Mouse (Mus musculus) heart, embryonic 12.5 days (tissue): ENCODE data around the gene Adcy3. TPM values are rescaled to one million over a fixed set of nuclear protein-coding genes. Genes with fewer than 3 reads are reported as not detected.
"Not testable (repeated sequence)": the region's sequence is repeated elsewhere in the genome, so short reads cannot be mapped to it uniquely, and the experiment has no call there.

Source experiments
- ATAC-seq: fragments of 200-750 bp; cut with Nextera tagmentation; 2 replicates; pipeline ENCODE4 v1.8.0; 2017; ENCODE audit warnings: moderate TSS enrichment, moderate library complexity; ENCODE audit not compliant: insufficient number of reproducible peaks, low FRiP score
- H3K27ac ChIP-seq: fragments of 300-500 bp; sonication (generic); 2 replicates; pipeline ENCODE4 v1.5.1; 2016; ENCODE audit warnings: mild to moderate bottlenecking, moderate library complexity; ENCODE audit not compliant: poor library complexity, severe bottlenecking
- H3K27me3 ChIP-seq: fragments of 300-500 bp; sonication (generic); replicated peaks from 2 replicates; pipeline ENCODE4 v1.6.1; 2016; ENCODE audit warnings: mild to moderate bottlenecking, moderate library complexity
- H3K36me3 ChIP-seq: fragments of 300-500 bp; sonication (generic); 2 replicates; pipeline ENCODE4 v1.6.1; 2016; ENCODE audit warnings: mild to moderate bottlenecking, moderate library complexity
- H3K4me1 ChIP-seq: fragments of 300-500 bp; sonication (generic); replicated peaks from 2 replicates; pipeline ENCODE4 v1.6.1; 2016; ENCODE audit warnings: mild to moderate bottlenecking
- H3K4me2 ChIP-seq: fragments of 300-500 bp; sonication (generic); 2 replicates; pipeline ENCODE4 v1.6.1; 2016; ENCODE audit warnings: mild to moderate bottlenecking, moderate library complexity
- H3K4me3 ChIP-seq: fragments of 300-500 bp; sonication (generic); 2 replicates; pipeline ENCODE4 v1.5.1; 2016; ENCODE audit warnings: mild to moderate bottlenecking
- H3K9ac ChIP-seq: fragments of 300-500 bp; sonication (generic); 2 replicates; pipeline ENCODE4 v1.6.1; 2016; ENCODE audit warnings: mild to moderate bottlenecking, moderate library complexity
- H3K9me3 ChIP-seq: fragments of 300-500 bp; sonication (generic); replicated peaks from 2 replicates; pipeline ENCODE4 v1.6.1; 2016; ENCODE audit warnings: mild to moderate bottlenecking, moderate library complexity
- WGBS: fragments of 180-500 bp; shearing (Covaris S2); methylation state at CpG from one replicate; pipeline ENCODE4 v1.1.7; 2016; 5-methylcytosine and 5-hydroxymethylcytosine counted together
- polyA plus RNA-seq: library from polyadenylated mRNA; unstranded; fragments of >200 nt; fragmentation: Nextera tagmentation; extraction: Ambion mirVana; gene quantifications from 2 replicates; pipeline ENCODE4 v1.2.1, GENCODE M21; 2016

The Adcy3 gene
- polyA plus RNA-seq, 1 experiment from 2014 or later: 7.8 TPM

- H3K27me3 ChIP-seq: no peaks in the 10 kb centered on the region
- WGBS: 87% methylated on average over 11 of the region's 11 CpGs
- H3K4me1 ChIP-seq: no peaks in the 10 kb centered on the region; the same call in 1 of the 2 replicates
- H3K27ac ChIP-seq: no peak overlapping the region
- H3K4me3 ChIP-seq: no peak overlapping the region
- H3K36me3 ChIP-seq: peaks cover 77% of the 10 kb centered on the region
- H3K9me3 ChIP-seq: no peaks in the 10 kb centered on the region
- no peak for ATAC-seq
- H3K9ac ChIP-seq: no peak overlapping the region
- H3K4me2 ChIP-seq: no peak overlapping the region
Observed at GRCm38 (mm10) chr12:4206106-4206505, 73.2 kb downstream of the Adcy3 start.

DNA sequence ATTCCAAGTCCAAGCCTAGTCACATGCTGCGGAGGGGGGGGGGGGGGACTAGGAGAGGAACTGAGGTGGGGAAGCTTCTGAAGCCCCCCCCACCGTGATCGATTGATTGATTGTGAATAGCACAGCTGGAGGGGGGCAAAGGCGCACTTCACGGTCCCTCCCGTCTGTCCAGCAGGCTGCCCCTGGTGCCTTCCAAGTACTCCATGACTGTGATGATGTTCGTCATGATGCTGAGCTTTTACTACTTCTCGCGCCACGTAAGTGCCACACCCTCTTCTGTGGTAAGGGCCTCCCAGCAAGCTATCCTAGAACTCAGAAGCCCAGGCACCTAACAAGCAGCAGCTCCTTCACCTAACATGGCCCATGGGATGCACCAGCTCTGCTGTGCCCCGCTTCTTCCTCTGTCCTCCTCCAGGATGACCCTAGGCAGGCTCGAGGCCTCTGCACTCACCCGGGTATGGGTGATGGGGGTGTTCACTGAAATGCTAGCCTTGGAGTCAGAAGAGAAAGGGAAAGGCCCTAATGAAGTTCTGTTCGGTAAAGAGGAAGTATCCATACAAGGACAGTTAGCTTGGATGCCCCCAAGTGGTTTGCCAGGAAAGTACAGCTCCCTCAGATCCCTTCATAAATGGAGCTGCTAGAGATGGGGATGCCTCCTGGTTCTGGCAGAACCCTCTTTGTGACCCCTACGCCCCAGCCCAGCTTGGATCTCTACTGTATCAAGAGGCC is 75.7 kb downstream of the Adcy3 start:
- Histone ChIP-seq H3K9ac (no peak overlapping the region), H3K36me3 (peaks cover 81% of the 10 kb centered on the region), H3K27ac (no peak overlapping the region), H3K4me2 (no peak overlapping the region), H3K9me3 (no peaks in the 10 kb centered on the region), H3K27me3 (no peaks in the 10 kb centered on the region), H3K4me3 (no peak overlapping the region), H3K4me1 (peaks cover 4% of the 10 kb centered on the region)
- 77% methylated on average over 15 of the region's 15 CpGs for WGBS
- ATAC-seq: 0 out of 2 replicates have a peak, but pooled peaks have one; percentile 36

DNA sequence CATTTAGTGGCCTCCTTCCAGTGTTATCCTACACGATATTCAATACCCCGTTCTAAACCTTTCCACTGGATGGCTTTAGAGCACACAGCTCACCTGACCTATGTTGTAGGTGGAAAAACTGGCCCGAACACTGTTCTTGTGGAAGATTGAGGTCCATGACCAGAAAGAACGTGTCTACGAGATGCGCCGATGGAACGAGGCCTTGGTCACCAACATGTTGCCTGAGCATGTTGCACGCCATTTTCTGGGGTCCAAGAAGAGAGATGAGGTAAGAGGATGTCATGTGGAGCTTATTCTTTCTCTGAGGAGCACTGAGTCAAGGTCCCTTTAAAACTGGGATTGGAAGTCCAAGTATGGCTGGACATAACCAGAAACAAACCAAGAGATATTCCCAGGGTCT is 76.3 kb downstream of the Adcy3 start:
- Histone ChIP-seq H3K9ac (no peak overlapping the region), H3K27me3 (no peaks in the 10 kb centered on the region), H3K36me3 (peaks cover 82% of the 10 kb centered on the region), H3K4me3 (no peak overlapping the region), H3K4me1 (peaks cover 4% of the 10 kb centered on the region), H3K4me2 (no peak overlapping the region), H3K27ac (no peak overlapping the region), H3K9me3 (no peaks in the 10 kb centered on the region)
- 91% methylated on average over 9 of the region's 9 CpGs for WGBS
- ATAC-seq: no peak

- Histone ChIP-seq H3K4me1 (peaks cover 4% of the 10 kb centered on the region), H3K4me2 (no peak overlapping the region), H3K9me3 (no peaks in the 10 kb centered on the region), H3K36me3 (peaks cover 88% of the 10 kb centered on the region), H3K4me3 (no peak overlapping the region), H3K27me3 (no peaks in the 10 kb centered on the region), H3K27ac (no peak overlapping the region), H3K9ac (no peak overlapping the region)
- no peak for ATAC-seq
- 82% methylated on average over 9 of the region's 9 CpGs for WGBS
Observed at GRCm38 (mm10) chr12:4211174-4211573, 78.3 kb downstream of the Adcy3 start.

GRCm38 (mm10) chr12:4212908-4213307 is 80.0 kb downstream of the Adcy3 start:
- no peak overlapping the region for H3K4me2 ChIP-seq
- H3K9ac ChIP-seq: no peak overlapping the region
- no peaks in the 10 kb centered on the region for H3K27me3 ChIP-seq
- H3K27ac ChIP-seq: no peak overlapping the region
- no peak for ATAC-seq
- peaks cover 4% of the 10 kb centered on the region for H3K4me1 ChIP-seq
- H3K4me3 ChIP-seq: no peak overlapping the region
- 50% methylated on average over 8 of the region's 8 CpGs for WGBS
- no peaks in the 10 kb centered on the region for H3K9me3 ChIP-seq
- peaks cover 87% of the 10 kb centered on the region for H3K36me3 ChIP-seq

DNA sequence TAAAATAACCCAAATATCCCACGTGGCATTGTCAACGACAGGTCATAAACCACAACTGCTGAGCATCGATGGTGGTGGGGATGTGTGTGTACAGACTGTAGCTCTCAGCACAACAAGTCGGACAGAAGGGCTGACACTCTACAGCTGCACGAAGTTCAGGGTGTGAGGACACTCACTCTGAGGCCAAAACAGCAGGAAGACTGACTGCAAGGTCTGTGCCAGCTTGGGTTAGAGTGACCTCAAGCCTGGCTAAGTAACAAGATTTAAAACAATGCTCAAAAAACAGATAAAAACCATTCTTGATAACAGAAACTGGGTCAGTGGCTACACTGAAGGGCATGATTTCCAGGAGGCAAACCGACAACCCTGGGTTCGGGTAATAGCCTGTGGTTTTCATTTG is 97.3 kb downstream of the Adcy3 start:
- H3K27ac ChIP-seq: no peak overlapping the region
- ATAC-seq: no peak
- no peak overlapping the region for H3K4me3 ChIP-seq
- H3K4me2 ChIP-seq: no peak overlapping the region
- WGBS: 92% methylated on average over 7 of the region's 7 CpGs
- no peaks in the 10 kb centered on the region for H3K9me3 ChIP-seq
- H3K4me1 ChIP-seq: peaks cover 9% of the 10 kb centered on the region
- no peak overlapping the region for H3K9ac ChIP-seq
- H3K36me3 ChIP-seq: peaks cover 46% of the 10 kb centered on the region
- no peaks in the 10 kb centered on the region for H3K27me3 ChIP-seq

DNA sequence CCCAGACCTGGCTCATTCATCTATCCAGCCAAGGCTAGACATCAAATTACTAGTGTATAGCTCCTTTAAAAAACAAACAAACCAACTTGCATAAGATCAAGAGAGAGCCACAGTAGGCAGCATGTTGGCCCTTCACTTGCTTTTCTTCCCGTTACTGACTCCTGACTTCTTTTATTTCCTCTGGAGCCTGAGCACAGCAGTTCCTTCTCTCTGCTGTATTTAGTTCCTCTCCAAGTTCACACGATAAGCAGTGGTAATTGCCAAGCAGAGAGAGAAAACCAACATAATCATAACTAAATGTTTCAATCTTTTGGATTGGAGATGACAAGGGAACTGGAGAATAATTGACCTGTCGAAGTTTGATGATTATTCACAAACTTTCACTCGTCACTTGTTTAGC is 99.9 kb downstream of the Adcy3 start:
- Histone ChIP-seq H3K36me3 (peaks cover 37% of the 10 kb centered on the region), H3K9me3 (no peaks in the 10 kb centered on the region), H3K27ac (no peak overlapping the region), H3K27me3 (no peaks in the 10 kb centered on the region), H3K4me3 (peak overlapping the region; percentile 75), H3K4me2 (peak overlapping the region; percentile 53), H3K4me1 (peaks cover 9% of the 10 kb centered on the region), H3K9ac (peak overlapping the region; percentile 17)
- 51% methylated on average over 4 of the region's 4 CpGs for WGBS
- no peak for ATAC-seq

DNA sequence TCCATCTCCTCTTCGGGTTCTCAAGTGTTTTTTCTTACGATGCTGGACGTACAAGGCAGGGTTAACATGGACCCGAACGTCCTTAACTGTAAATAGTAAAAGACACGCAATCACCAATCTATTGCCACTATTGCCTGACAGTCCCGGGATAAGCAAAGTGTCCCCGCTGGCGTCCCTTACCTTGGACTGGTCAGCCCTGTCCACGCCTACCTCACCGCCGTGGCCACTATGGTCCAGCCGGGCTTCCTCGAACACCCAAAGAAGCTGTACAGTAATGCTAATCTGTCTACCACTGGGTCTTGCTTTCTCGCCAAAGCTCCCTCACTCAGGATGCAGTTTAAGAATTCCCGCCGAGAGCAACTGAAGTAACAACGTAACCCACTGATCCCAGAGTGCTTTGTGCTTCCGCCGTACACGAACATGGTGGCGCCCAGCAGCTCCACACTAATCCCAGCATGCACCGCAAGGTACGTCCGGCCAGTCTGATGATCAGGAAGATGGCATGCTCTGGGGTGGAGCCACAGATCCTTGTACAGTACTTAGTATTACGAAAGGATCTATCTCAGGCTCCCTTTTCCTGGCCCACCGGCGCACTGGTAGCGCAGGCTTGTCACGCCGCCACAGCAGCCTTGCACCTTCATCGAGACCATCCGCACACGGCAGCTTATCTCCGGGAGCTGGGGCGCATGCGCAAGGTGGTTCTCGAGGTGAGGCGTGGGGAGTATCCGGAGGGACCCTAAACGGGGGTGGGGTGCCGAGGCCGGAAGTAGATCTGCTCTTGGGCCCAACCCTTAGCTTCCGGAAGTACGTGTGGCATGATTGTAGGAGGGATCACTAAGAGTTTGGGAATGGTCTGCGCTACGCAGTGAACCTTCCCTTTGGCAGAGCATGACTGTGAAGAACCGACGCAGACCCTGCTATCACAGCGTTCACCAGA is 100.9 kb downstream of the Adcy3 start, which contains the start of the genes Ptrhd1 and Cenpo:
Gene Ptrhd1, plus strand, starts transcription at position 456 of the 937 bp plus-strand sequence.
Gene Cenpo, minus strand, starts transcription at position 723 of the 937 bp plus-strand sequence.
- Histone ChIP-seq H3K36me3 (peaks cover 42% of the 10 kb centered on the region), H3K27me3 (no peaks in the 10 kb centered on the region), H3K9me3 (no peaks in the 10 kb centered on the region), H3K9ac (peak within 1 kb of the TSS; percentile 67), H3K4me3 (peak within 1 kb of the TSS; percentile 75), H3K4me1 (peaks cover 9% of the 10 kb centered on the region), H3K4me2 (peak within 1 kb of the TSS; percentile 74), H3K27ac (peak within 1 kb of the TSS; percentile 90)
- under 1% methylated on average over 50 of the region's 50 CpGs for WGBS
- ATAC-seq: peak; percentile 96

GRCm38 (mm10) chr12:4237481-4237880 is 104.6 kb downstream of the Adcy3 start:
- ATAC-seq: no peak
- WGBS: 90% methylated on average over 15 of the region's 15 CpGs
- peaks cover 26% of the 10 kb centered on the region for H3K36me3 ChIP-seq
- H3K27me3 ChIP-seq: no peaks in the 10 kb centered on the region
- H3K9ac ChIP-seq: no peak overlapping the region
- H3K4me2 ChIP-seq: no peak overlapping the region
- no peak overlapping the region for H3K4me3 ChIP-seq
- no peak overlapping the region for H3K27ac ChIP-seq
- H3K9me3 ChIP-seq: no peaks in the 10 kb centered on the region
- peaks cover 16% of the 10 kb centered on the region for H3K4me1 ChIP-seq

DNA sequence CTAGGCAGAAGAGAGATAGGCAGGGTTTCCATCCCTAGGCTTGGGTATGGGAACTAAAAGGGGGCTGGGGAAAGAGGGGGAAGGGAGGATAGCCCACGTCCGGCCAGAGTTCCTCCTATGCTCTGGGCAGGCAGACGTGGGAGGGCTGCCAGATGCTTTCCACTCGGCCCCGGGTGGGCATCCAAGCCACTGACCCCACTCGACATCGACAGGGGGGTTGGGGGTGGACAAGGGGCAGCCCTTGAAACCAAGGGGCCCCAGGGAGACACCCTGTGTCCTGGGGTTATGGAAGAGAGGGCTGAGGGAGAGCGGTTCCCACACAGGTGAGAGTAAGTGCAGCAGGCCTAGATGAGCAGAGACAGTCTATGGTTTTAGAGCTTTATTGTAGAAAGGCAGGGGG is 107.4 kb downstream of the Adcy3 start:
- peak overlapping the region; percentile 27; the same call in 1 of the 2 replicates for H3K27ac ChIP-seq
- 0 out of 2 replicates have a peak overlapping the region, but pooled peaks have one; percentile 4 for H3K4me2 ChIP-seq
- 57% methylated on average over 8 of the region's 8 CpGs for WGBS
- peaks cover 11% of the 10 kb centered on the region for H3K4me1 ChIP-seq
- H3K36me3 ChIP-seq: peaks cover 26% of the 10 kb centered on the region
- H3K9ac ChIP-seq, H3K27me3 ChIP-seq, ATAC-seq, H3K4me3 ChIP-seq, H3K9me3 ChIP-seq: not testable (repeated sequence)

DNA sequence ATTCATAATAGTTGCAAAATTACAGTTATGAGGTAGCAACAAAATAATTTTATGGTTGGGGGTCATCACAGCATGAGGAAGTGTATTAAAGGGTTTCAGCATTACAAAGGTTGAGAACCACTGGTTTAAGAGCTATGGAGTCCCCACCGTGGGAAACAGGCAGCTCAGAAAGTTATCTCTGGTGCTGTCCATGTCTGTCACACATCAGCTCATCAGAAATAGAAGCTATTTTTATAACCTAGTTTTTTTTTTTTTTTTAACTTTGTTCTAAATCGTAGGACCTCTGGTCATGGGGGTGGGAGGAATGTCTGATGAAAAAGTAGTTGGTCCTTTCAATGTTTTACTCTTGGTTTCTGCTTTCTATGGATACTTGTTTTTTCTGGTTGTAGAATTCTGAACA is 110.9 kb downstream of the Adcy3 start:
- Histone ChIP-seq H3K36me3 (peaks cover 6% of the 10 kb centered on the region; the same call in 1 of the 2 replicates), H3K4me1 (peaks cover 15% of the 10 kb centered on the region), H3K27ac (no peak overlapping the region), H3K4me3 (no peak overlapping the region), H3K4me2 (no peak overlapping the region), H3K9ac (no peak overlapping the region), H3K27me3 (no peaks in the 10 kb centered on the region), H3K9me3 (no peaks in the 10 kb centered on the region)
- no peak for ATAC-seq
- WGBS: 39% methylated on average over 2 of the region's 2 CpGs
